Mouse (Mus musculus): Measurements from ENCODE around the gene Gtf2ird1. TPM values are rescaled to one million over a fixed set of nuclear protein-coding genes. Genes with fewer than 3 reads are reported as not detected.

Gtf2ird1 gene
- total and polyA plus RNA-seq, 2 experiments = 6.5 to 15.3 TPM

- no peak for TF ChIP-seq POLR2A (IDR thresholded peaks at IDR 0.05; ENCODE audit: extremely low read depth, insufficient read depth, low read length)
- TF ChIP-seq CTCF (IDR thresholded peaks at IDR 0.05; ENCODE audit: low read depth, low read length) = no peak
Observed at GRCm38 (mm10) chr5:134497026-134497425, 40.5 kb upstream of the Gtf2ird1 start.

GRCm38 (mm10) chr5:134495796-134496195, 39.3 kb upstream of the Gtf2ird1 start:
- Histone ChIP-seq H3K4me3 (ENCODE audit: insufficient read depth, low read depth, low read length) (no peak overlapping the region), H3K36me3 (ENCODE audit: control insufficient read depth, insufficient read depth, low read length) (no peaks in the 10 kb centered on the region), H3K4me1 (ENCODE audit: control insufficient read depth, insufficient read depth, low read length) (no peaks in the 10 kb centered on the region), H3K79me2 (ENCODE audit: control insufficient read depth, insufficient read depth, low read length) (no peaks in the 10 kb centered on the region), H3K9ac (ENCODE audit: low read depth, low read length) (no peak overlapping the region), H3K27ac (replicated peaks; ENCODE audit: insufficient read depth, low read depth, low read length) (no peak overlapping the region), H3K27me3 (ENCODE audit: control insufficient read depth, insufficient read depth, low read length) (no peaks in the 10 kb centered on the region)
- no peak for DNase-seq (ENCODE audit: extremely low read depth, low read depth, low spot score)
- 87% methylated on average over 4 of the region's 4 CpGs for WGBS
- TF ChIP-seq CTCF (IDR thresholded peaks at IDR 0.05; ENCODE audit: low read depth, low read length) = no peak
- TF ChIP-seq POLR2A (IDR thresholded peaks at IDR 0.05; ENCODE audit: extremely low read depth, insufficient read depth, low read length) = no peak

More at GRCm38 (mm10) chr5:134497026-134497425, 40.5 kb upstream of the Gtf2ird1 start:
- no peaks in the 10 kb centered on the region for H3K79me2 ChIP-seq (ENCODE audit: control insufficient read depth, insufficient read depth, low read length)
- no peak overlapping the region for H3K27ac ChIP-seq (replicated peaks; ENCODE audit: insufficient read depth, low read depth, low read length)
- 97% methylated on average over 5 of the region's 5 CpGs for WGBS
- H3K27me3 ChIP-seq (ENCODE audit: control insufficient read depth, insufficient read depth, low read length) = no peaks in the 10 kb centered on the region
- no peaks in the 10 kb centered on the region for H3K4me1 ChIP-seq (ENCODE audit: control insufficient read depth, insufficient read depth, low read length)
- H3K36me3 ChIP-seq (ENCODE audit: control insufficient read depth, insufficient read depth, low read length) = no peaks in the 10 kb centered on the region
- H3K4me3 ChIP-seq (ENCODE audit: insufficient read depth, low read depth, low read length) = no peak overlapping the region
- DNase-seq (ENCODE audit: extremely low read depth, low read depth, low spot score) = no peak
- no peak overlapping the region for H3K9ac ChIP-seq (ENCODE audit: low read depth, low read length)

- Histone ChIP-seq H3K4me3 (ENCODE audit: insufficient read depth, low read depth, low read length) (no peak overlapping the region), H3K9ac (ENCODE audit: low read depth, low read length) (no peak overlapping the region), H3K27ac (replicated peaks; ENCODE audit: insufficient read depth, low read depth, low read length) (no peak overlapping the region), H3K4me1 (ENCODE audit: control insufficient read depth, insufficient read depth, low read length) (no peaks in the 10 kb centered on the region), H3K27me3 (ENCODE audit: control insufficient read depth, insufficient read depth, low read length) (no peaks in the 10 kb centered on the region), H3K36me3 (ENCODE audit: control insufficient read depth, insufficient read depth, low read length) (no peaks in the 10 kb centered on the region), H3K79me2 (ENCODE audit: control insufficient read depth, insufficient read depth, low read length) (no peaks in the 10 kb centered on the region)
- DNase-seq (ENCODE audit: extremely low read depth, low read depth, low spot score) = peak; percentile 54
- 56% methylated on average over 11 of the region's 11 CpGs for whole genome bisulfite sequencing
- TF ChIP-seq POLR2A (IDR thresholded peaks at IDR 0.05; ENCODE audit: extremely low read depth, insufficient read depth, low read length) (no peak), CTCF (IDR thresholded peaks at IDR 0.05; ENCODE audit: low read depth, low read length) (peak; percentile 98)
Observed at GRCm38 (mm10) chr5:134494142-134494541, 37.6 kb upstream of the Gtf2ird1 start.

DNA sequence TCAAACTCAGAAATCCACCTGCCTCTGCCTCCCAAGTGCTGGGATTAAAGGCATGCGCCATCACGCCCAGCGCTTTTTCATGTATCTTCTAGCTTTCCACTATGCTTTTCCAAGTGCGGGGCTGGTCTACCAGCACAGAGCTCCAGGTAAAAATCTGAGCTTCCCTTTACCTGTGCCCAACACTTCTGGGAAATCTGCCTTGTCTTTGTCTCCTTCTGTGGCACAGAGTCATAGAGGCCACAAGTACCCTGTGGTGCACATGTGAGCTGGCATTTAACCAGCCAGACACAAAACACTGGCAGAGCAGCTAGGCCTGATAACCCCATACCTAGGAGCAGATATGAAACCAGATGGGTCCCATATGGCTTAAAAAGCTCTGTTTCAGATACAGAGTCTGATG, 36.4 kb upstream of the Gtf2ird1 start:
- 98% methylated on average over 4 of the region's 4 CpGs for WGBS
- no peak overlapping the region for H3K27ac ChIP-seq (replicated peaks; ENCODE audit: insufficient read depth, low read depth, low read length)
- no peaks in the 10 kb centered on the region for H3K79me2 ChIP-seq (ENCODE audit: control insufficient read depth, insufficient read depth, low read length)
- TF ChIP-seq CTCF (IDR thresholded peaks at IDR 0.05; ENCODE audit: low read depth, low read length) (no peak), POLR2A (IDR thresholded peaks at IDR 0.05; ENCODE audit: extremely low read depth, insufficient read depth, low read length) (no peak)
- no peak overlapping the region for H3K4me3 ChIP-seq (ENCODE audit: insufficient read depth, low read depth, low read length)
- no peak overlapping the region for H3K9ac ChIP-seq (ENCODE audit: low read depth, low read length)
- no peaks in the 10 kb centered on the region for H3K27me3 ChIP-seq (ENCODE audit: control insufficient read depth, insufficient read depth, low read length)
- no peak for DNase-seq (ENCODE audit: extremely low read depth, low read depth, low spot score)
- no peaks in the 10 kb centered on the region for H3K4me1 ChIP-seq (ENCODE audit: control insufficient read depth, insufficient read depth, low read length)
- no peaks in the 10 kb centered on the region for H3K36me3 ChIP-seq (ENCODE audit: control insufficient read depth, insufficient read depth, low read length)

- no peak overlapping the region for H3K9ac ChIP-seq (ENCODE audit: low read depth, low read length)
- no peaks in the 10 kb centered on the region for H3K27me3 ChIP-seq (ENCODE audit: control insufficient read depth, insufficient read depth, low read length)
- H3K4me3 ChIP-seq (ENCODE audit: insufficient read depth, low read depth, low read length) = no peak overlapping the region
- TF ChIP-seq POLR2A (IDR thresholded peaks at IDR 0.05; ENCODE audit: extremely low read depth, insufficient read depth, low read length) (no peak), CTCF (IDR thresholded peaks at IDR 0.05; ENCODE audit: low read depth, low read length) (peak; percentile 92)
- 44% methylated on average over 18 of the region's 18 CpGs for WGBS
- no peak overlapping the region for H3K27ac ChIP-seq (replicated peaks; ENCODE audit: insufficient read depth, low read depth, low read length)
- DNase-seq (ENCODE audit: extremely low read depth, low read depth, low spot score) = peak; percentile 55
- H3K79me2 ChIP-seq (ENCODE audit: control insufficient read depth, insufficient read depth, low read length) = no peaks in the 10 kb centered on the region
- no peaks in the 10 kb centered on the region for H3K36me3 ChIP-seq (ENCODE audit: control insufficient read depth, insufficient read depth, low read length)
- no peaks in the 10 kb centered on the region for H3K4me1 ChIP-seq (ENCODE audit: control insufficient read depth, insufficient read depth, low read length)
Observed at GRCm38 (mm10) chr5:134491712-134492417, 35.3 kb upstream of the Gtf2ird1 start.

- Histone ChIP-seq H3K27me3 (ENCODE audit: control insufficient read depth, insufficient read depth, low read length) (no peaks in the 10 kb centered on the region), H3K9ac (ENCODE audit: low read depth, low read length) (no peak overlapping the region), H3K36me3 (ENCODE audit: control insufficient read depth, insufficient read depth, low read length) (no peaks in the 10 kb centered on the region), H3K4me1 (ENCODE audit: control insufficient read depth, insufficient read depth, low read length) (no peaks in the 10 kb centered on the region), H3K27ac (replicated peaks; ENCODE audit: insufficient read depth, low read depth, low read length) (no peak overlapping the region), H3K79me2 (ENCODE audit: control insufficient read depth, insufficient read depth, low read length) (no peaks in the 10 kb centered on the region), H3K4me3 (ENCODE audit: insufficient read depth, low read depth, low read length) (no peak overlapping the region)
- 89% methylated on average over 2 of the region's 2 CpGs for WGBS
- TF ChIP-seq POLR2A (IDR thresholded peaks at IDR 0.05; ENCODE audit: extremely low read depth, insufficient read depth, low read length) (no peak), CTCF (IDR thresholded peaks at IDR 0.05; ENCODE audit: low read depth, low read length) (no peak)
- no peak for DNase-seq (ENCODE audit: extremely low read depth, low read depth, low spot score)
Observed at GRCm38 (mm10) chr5:134491206-134491605, 34.7 kb upstream of the Gtf2ird1 start.
